Mouse (Mus musculus): ENCODE results near the gene Slc25a33.

Gene Slc25a33

DNA sequence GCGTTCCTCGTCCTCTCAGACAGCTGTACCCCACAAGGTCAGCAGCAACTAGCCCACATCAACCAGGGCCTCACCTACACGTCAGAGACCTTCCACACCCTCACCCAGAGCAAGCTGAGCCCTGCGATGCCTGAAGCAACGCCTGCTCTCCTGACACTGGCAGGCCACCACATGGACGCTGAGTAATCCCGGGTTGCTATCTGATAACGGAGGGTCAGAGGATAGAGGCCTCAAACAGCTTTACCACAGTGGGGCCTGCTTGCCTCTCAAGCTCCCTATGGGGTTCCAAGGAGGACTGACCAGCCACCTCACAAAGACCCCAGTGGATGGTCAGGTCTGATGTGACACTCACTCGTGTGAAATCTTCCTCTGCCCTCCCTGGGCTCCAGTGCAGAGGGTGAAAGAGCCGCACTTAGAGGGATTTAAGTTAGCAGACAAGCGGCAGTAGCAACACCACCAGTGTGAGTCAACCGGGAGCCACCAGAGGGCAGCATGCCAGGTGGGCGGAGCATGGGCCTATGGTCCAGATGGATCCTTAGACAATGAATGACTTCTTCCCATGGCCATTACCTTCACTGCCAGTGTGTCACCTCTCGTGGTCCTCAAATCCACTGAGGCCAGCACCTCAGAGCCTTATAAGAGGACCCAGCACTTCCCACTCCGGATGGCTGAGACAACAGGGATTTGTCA, 48.3 kb downstream of the Slc25a33 start:
- DNase-seq (ENCODE audit: low spot score) = peak; percentile 71

DNA sequence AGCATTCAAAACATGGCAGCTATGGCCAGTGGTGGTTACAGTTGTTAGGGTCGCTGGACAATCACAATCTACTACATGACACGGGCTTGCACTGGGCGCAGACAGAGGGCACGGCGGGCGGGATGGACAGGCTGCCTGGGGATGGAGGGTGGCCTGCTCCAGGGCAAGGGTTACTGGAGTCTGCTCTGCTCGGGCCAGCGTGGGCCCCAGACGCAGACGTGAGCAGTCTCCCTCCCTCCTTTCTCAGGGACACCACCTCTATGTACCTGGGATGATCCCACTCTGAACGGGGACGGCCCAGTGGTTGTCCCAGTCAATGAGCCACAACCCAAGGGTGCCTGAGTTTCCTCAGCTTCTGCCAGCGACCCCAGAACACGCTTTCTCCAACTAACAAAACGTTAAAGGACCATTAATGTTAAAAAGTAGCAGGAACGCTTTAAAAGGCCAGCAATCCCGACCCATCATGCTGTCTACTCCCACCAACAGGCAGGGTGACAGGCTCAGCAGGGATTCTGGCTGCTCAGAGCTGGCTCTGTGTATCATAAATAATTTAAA, 49.1 kb downstream of the Slc25a33 start:
- DNase-seq (ENCODE audit: low spot score) = no peak

DNA sequence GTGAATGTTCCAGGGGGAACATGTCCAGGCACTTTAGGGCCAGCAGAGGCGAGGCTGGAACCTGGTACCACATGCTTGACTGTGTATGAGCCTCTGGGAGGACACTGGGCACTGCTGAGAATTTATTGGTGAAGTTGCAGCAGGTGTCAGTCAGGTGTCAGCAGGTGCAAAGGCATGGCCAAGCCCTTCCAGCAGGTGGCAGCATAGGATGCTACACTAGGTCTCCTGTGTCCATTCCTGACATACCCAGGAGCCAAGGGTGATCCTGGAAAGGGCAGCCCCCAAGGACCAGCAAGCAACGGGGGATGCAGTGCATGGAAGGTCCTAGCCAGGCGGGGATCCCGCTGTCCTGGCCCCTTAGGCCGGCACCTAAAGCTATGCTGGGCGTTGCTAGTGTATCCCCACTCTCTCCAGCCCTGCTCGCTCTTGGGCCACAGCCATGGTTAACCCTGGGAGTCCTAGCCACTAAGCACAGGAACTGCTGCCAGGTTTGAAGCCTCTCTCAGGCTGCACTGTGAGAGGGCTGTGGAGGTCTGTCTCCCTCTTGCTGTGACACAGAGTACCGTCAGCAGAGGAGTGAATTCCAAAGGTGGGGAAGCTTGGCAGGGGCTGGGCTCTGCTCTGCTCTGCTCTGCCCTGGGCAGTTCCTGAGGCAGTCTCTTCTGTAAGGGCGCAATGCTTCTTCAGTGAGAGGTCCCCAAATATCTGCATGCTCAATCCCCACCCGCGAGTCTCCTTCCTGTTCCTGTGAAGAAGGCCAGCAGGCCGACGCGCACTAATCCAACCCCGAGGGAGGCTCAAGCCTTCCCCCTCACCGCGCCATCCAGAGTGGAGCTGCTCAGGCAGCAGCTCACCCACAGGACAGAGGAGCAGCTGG, 50.0 kb downstream of the Slc25a33 start:
- DNase-seq (ENCODE audit: low spot score) = peak; percentile 47

DNA sequence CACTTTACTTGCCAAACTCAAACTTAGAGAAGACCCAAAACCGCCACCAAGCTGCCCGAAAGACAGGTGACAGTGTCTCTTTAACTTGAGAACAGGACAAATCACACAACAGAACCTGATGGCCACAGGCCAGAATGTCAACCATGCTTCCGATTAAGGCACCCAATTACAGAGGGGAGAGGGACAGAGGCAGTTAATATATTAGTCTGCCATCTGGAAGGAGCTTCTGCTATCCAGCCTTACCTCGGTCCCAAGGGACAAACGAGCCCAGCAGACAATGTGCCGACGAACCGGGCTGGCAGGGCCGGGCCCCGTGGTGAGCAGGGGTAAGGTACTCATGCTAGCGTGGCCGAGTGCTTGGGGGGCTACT, 51.1 kb downstream of the Slc25a33 start:
- no peak for DNase-seq (ENCODE audit: low spot score)

DNA sequence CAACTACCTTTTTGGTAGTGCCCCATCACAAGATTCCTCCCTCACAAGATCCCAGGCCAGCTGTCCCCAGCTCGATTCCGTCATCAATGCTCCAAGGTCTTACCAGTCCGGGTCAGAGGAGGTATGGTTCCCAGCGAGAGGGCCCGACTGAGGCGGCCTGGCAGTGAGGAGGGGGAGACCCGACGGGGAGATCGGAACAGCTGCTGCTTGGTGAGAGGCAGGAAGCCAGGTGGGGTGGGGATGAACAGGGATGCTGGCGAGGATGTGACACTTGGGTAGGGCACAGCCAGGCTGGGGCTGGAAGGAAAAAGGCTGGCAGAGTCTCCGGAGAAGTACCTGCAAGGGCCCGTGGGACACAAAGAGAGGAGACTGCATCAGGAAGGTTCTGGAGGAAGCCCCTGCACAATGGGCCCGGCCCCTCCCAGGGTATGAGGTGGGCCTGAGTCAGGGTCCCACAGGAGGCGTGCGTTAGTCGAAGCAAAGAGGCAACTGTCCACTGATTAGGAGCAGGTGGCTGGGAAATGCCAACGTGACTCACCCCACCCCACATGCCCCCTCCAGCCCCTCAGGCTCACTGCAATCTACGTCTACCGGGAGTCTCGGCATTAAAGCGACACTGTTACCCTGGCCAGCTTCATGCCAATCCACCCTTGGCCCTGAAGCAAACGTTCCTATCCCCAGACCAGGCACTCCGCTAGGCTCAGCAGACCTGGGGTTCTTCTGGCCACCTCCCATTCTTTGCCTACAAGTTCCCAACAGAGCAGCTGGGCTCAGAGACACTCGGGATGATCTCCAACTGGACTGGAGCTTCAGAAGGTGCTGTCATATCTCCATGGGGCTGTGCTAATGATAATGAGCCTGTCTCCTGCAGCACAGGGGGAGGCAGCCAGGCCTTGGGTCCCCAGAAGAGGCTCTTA, 51.7 kb downstream of the Slc25a33 start:
- no peak for DNase-seq (ENCODE audit: low spot score)

DNA sequence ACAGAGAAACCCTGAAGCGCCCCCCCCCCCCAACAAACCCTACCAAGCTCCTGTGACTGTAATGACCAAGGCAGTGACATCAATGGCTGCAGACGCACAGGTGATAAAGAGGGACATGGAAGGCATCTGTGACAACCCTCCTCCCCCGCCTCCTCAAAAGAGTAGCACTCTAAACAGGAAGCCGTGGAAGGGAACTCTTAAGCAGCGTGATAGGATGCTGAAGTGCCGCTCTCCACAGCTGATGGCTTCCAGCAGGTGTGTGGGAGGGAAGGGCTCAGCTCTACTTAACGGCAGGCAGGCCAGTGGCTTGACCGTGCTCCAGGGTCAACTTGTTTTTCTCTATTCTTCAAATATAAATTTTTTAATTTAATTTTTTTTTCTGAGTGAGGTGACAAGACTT, 52.9 kb downstream of the Slc25a33 start:
- DNase-seq (ENCODE audit: low spot score) = no peak

DNA sequence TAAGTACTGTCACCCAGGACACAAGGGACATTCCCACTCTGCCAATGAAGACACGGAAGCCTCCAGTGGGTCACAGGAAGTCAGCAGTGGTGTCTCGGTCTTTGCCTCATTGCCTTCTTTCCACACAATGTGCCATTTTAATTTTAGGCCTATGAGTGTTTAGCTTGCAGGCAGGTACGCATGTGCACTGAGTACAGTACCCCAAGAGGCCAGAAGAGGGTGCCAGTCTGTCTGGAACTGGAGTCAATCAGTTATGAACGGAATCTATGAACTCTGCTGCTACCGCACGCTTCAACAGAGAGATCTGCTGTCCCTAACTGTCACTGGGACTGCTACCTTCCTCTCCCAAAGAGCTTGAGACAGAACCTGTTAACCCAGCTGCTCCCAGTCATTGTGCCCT, 54.4 kb downstream of the Slc25a33 start:
- peak; percentile 61 for DNase-seq (ENCODE audit: low spot score)

DNA sequence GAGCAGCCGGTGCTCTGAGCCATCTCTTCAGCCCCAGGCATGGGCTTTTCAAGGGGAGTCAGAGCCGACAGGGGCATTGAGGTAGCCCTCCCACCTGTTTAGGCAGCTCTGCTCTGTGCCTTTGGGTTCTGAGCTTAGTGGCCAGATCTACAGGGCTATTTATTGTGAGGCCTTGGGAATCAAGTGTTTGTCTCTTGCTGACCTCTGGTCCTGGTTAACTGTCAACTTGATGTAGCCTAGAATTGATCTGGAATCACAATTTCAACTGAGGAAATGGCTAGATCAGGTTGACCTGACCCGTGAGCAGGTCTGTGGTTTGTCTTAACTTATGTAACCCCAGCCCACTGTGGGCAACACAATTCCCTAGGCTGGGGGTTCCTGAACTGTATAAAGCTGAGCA, 59.5 kb downstream of the Slc25a33 start:
- DNase-seq (ENCODE audit: low spot score) = no peak

DNA sequence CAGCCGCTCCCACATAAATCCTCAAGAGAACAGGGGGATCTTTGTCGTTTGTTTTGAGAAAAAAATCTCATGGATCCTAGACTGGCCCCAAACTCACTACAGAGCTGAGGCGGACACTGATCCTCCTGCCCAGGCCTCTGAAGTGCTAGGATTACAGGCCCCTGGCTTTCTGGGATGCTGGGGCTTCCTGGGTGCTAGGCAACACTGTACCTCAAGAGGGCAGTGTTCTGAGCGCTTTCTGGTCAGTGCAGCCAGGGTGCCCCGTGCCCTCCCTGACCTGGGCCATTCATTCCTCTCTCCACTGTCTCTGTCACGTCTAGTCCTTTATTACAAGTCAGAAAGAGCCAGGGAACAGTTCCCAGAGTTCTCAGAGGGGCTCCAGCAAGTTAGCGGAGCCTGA, 62.1 kb downstream of the Slc25a33 start:
- DNase-seq (ENCODE audit: low spot score) = peak; percentile 89

DNA sequence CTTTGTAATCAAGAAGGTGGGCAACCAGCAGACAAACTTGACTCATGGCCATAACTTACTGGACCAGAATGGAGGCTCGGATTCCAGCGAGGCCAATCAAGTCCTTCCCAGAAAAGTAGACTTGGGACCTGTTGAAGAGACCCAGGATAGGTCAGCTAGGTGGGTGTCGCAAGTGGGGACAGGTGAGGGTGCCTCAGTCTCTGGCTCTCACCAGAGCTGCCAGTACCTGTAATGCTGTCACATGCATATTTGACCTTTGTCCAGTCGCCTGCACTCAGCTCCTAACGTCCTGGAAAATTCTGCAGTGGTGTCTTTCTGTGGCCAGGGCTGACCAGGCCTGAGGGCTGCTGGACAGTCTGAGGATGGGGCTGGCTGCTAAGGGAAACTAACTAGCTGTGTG, 62.6 kb downstream of the Slc25a33 start:
- DNase-seq (ENCODE audit: low spot score) = no peak

DNA sequence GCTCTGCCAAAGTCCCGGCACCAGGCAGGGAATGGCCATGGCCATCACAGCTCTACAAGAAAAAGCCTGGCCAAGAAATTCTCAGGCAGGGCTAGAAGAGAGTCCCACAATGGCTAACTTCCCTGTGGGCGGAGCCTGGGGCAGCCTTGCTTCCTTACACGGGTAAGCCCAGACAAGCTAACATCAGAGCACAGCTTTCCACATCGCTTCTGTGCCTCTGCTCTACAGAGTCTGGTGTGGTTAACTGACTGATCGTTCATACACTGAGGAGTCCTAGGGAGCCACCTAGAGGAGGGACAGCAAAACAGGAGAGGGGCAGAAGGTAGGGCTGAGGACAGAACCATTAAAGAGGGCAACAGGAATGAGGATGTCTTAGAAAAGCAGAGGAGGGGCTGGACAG, 63.6 kb downstream of the Slc25a33 start:
- DNase-seq (ENCODE audit: low spot score) = peak; percentile 78

DNA sequence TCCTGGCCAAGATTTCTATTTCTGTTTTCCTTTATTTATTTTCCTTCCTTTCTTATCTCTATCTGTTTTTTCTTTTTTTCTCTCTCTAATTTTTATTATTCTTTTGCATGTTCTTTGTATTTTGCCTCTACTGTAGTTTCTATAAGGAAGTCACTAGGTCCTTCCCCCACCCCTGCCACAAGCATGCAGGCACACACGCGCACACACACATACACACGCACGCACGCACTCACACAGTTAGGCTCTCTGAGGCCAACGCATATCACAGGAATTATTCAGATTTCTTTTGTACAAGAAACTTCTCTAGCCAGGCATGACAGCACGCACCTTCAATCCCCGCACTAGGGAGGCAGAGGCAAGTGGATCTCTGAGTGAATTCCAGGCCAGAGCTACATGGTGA, 68.1 kb downstream of the Slc25a33 start:
- DNase-seq (ENCODE audit: low spot score) = no peak

DNA sequence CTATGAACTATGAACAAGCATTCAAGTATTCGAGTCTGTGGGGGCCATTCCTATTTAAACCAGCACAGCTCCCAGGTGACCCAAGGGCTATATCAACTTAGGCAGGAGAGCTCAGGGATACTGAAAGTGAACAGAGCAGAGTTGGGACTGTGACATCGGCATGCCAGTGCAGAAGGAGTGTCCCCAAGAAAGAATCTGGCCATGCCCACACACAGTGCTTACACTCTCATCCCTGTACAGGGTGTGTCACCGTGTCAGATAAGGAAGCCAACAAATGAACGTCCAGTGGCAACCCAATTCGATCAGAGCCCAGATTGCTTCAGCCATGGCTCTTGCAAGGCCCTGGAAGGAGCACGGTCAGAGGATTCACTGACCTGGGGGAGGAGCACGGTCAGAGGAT, 68.8 kb downstream of the Slc25a33 start:
- DNase-seq (ENCODE audit: low spot score) = no peak

DNA sequence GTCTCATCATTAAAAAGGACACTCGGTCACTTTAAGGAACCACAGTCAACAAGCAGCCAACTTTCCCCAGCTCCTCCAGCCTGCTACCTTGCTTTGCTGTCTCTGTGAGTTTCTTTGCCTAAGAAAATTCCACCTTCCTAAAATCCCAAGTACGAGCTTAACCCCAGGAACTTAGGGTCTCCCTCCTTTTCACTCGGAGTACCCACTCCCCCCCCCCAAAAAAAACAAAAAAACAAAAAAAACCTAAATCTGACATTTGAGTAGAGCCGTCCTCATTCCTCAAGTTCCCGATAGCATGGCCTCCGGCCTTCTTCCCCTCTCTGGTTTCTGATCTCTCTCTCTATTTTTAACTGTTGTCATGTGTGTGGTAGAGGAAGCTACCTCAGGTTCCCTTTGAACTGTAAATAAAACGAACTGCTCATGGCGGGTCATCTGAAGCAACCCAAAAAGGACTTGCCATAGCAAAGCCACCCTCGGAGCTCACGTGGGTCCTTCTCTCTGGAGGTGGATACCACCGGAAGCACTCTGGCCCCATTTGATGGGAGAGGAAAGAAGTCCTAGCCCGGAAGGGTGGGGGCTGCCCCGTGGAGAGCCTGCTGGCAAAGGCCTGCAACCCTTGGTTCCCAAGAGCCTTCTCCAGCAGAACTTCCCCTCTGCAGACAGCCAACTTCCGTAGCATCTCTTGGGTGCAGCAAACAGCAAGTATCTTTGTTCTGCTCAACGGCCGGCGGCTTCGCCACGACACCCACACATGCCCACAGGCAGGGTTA, 71.7 kb downstream of the Slc25a33 start, which contains the start of gene Pik3cd:
Pik3cd (minus strand) TSS at position 362 of the 770 bp plus-strand sequence.
- no peak for DNase-seq (ENCODE audit: low spot score)

DNA sequence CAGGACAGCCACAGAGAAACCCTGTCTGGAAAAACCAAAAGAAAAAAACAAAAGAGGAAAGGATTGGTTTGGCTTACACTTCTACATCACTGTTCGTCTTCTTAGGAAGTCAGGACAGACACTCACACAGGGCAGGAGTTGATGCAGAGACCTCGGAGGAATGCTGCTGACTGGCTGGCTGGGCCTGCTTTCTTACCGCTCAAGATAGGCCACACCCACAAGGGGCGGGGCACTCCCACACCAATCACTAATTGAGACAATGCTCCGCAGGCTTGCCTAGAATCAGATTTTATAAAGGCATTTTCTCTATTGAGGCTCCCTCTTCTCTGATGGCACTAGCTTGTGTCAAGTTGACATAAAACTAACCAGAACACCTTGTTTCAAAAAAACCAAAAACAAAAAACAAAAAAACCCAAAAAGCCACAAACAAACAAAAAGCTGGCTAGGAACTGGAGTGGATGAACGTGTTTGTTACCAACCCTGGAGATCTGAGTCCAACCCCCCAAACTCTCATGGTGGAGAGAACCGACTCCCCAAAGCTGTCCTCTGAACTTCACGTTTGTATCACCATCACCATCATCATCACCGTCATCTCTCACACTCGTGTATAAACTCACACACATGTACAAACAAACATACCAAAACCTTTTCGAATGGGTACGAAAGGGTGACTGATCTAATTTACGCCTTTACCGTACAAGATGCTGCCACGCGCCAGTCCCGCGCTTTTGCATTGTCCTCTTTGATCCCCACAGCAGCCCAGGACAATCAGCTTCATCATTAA, 72.5 kb downstream of the Slc25a33 start:
- DNase-seq (ENCODE audit: low spot score) = peak; percentile 62

DNA sequence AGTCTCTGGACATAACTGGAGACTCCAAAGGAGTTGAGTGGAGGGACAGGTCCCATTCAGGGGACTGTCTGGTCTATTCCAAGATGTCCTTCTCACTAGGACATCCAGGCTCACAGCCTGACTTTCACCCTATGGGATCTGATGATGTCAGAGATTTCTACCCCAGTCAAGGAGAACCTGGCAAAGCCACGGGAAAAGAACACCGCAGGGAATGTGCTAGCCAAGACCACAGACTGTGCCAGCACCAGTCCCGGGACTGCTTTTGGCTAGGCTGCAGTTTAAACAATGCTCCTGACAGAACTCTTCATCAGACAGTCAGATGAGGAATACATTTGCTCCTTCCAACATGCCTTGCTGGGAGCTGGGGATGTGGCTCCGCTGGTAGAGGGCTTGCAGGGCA, 74.1 kb downstream of the Slc25a33 start:
- DNase-seq (ENCODE audit: low spot score) = no peak

DNA sequence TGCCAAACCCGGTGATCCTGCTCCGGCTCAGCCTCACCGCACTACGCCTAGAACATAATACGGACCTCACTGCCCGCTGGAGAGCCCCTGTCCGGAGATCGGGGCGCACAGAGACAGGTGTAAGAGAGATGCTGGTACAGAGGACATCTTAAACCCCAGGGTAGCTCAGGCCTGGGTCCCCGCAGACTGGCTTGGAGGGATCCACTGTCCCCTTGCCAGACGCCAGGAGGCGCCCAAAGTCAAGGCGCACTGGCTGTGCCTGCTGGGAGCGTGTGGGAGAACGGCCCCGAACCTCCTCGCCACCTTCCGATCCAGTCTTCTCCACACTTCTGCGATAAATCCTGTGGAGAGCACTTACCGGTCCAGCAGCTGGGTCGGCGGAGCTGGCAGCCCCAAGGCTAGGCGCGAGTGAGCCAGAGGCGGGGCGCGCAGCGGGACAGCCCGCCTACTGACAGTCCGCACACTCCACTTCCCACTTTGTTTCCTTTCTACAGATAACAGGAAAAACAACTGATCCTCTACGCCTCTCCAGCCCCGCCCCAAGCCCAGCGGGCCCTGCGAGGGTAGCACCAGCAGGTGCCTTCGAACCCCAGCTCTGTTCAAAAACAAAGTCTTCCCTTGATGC, 75.8 kb downstream of the Slc25a33 start:
- peak; percentile 83 for DNase-seq (ENCODE audit: low spot score)

DNA sequence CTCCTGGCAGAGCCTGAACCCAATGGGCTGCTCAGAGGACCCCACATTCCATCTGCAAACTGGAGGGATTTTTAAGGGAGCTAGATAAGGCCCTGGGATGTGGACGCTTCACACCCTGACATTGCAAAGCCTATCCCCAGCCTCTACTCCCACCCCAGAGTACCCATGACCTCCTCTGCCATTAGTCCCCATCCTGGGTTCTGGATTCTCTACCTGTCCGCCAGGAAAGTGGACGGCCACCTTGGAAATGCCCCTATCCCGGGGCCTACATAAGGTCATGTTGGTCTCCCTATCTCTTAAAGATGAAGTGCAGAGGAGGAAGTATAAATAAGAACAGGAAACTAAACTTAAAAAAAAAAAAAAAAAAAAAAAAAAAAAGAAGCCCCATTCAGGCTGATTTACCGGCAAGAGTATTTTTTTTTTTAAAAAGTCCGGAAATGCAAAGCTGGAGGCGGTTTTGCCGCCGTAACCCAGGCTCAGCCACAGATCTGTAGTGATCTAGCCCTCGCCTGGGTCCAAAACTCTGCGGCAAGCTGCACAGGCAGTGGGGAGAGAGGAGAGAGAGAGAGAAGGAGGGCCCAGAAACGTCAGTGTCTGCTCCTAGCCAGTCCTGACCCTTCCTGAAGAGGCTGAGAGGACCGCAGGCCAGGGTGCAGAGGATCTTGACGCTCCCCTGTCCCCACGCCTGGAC, 76.4 kb downstream of the Slc25a33 start:
- no peak for DNase-seq (ENCODE audit: low spot score)

DNA sequence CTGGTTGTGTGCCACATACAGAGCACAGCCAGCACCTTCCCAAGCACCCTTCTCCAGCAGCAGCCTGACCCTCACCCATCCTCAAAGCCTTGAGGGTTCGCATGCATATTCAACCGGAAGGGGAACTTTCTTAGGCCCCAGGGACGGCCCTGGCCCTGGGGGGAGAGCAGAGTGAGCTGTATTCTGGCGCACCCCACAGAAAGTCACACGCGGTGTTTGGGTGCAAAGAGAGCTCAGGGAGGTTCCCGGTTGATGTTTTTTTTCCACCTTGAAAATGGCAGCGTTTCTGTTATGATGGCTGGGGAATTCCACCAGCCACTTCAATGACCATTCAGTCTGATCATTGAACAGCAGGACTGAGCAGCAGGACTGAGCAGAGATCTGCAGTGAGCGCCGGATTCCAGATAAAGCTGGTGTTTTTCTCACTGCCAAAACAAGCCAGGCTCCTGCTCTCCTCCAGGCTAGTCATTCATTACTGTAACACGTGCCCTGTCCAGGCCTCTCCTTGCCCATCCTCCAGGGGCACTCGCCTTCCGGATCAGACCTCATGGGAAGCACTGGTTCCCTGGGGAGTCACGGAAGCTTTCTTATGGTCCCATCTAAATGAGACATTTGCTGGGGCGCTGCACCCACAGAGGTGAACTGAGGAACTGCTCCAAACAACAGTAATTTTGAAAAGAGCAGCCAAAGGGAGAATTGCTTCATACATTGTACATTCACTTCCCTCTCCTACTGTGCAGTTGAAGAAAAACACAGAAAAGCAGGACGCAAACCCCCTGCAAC, 77.7 kb downstream of the Slc25a33 start:
- DNase-seq (ENCODE audit: low spot score) = peak; percentile 34

Measured in embryo, embryonic 10.5 days (tissue).